Mouse (Mus musculus) heart, embryonic 16.5 days (tissue): ENCODE data around the gene Trappc10. TPM values are rescaled to one million over a fixed set of nuclear protein-coding genes. Genes with fewer than 3 reads are reported as not detected.
A peak's percentile ranks its signal among the peaks of the same experiment; 100 is the strongest.
"Not testable (repeated sequence)": the region's sequence is repeated elsewhere in the genome, so short reads cannot be mapped to it uniquely, and the experiment has no call there.

ENCODE experiments used
- ATAC-seq: fragments of 200-750 bp; cut with Nextera tagmentation; replicated peaks from 2 replicates; pipeline ENCODE4 v1.8.0; 2017; ENCODE audit warnings: moderate number of reproducible peaks; ENCODE audit not compliant: insufficient read depth, low FRiP score; ENCODE audit errors: extremely low read depth
- H3K27ac ChIP-seq: fragments of 300-500 bp; sonication (generic); 2 replicates; pipeline ENCODE4 v1.5.1; 2014; ENCODE audit warnings: mild to moderate bottlenecking, low read length, control low read depth, moderate library complexity
- H3K27me3 ChIP-seq: fragments of 300-500 bp; sonication (generic); 2 replicates; pipeline ENCODE4 v1.6.1; 2014; ENCODE audit warnings: low read length, mixed read lengths; ENCODE audit not compliant: control insufficient read depth, insufficient read depth
- H3K36me3 ChIP-seq: fragments of 300-500 bp; sonication (generic); 2 replicates; pipeline ENCODE4 v1.6.1; 2014; ENCODE audit not compliant: control insufficient read depth, insufficient read depth
- H3K4me1 ChIP-seq: fragments of 300-500 bp; sonication (generic); 2 replicates; pipeline ENCODE4 v1.6.1; 2014; ENCODE audit warnings: low read length, mixed read lengths; ENCODE audit not compliant: control insufficient read depth, insufficient read depth
- H3K4me2 ChIP-seq: fragments of 300-500 bp; sonication (generic); 2 replicates; pipeline ENCODE4 v1.6.1; 2014; ENCODE audit warnings: low read depth, mild to moderate bottlenecking, control low read depth, low read length
- H3K4me3 ChIP-seq: fragments of 300-500 bp; sonication (generic); 2 replicates; pipeline ENCODE4 v1.5.1; 2014; ENCODE audit warnings: mild to moderate bottlenecking, control low read depth, low read length
- H3K9ac ChIP-seq: fragments of 300-500 bp; sonication (generic); 2 replicates; pipeline ENCODE4 v1.6.1; 2014; ENCODE audit warnings: low read length, control low read depth
- H3K9me3 ChIP-seq: fragments of 300-500 bp; sonication (generic); replicated peaks from 2 replicates; pipeline ENCODE4 v1.6.1; 2016; ENCODE audit warnings: low read length; ENCODE audit not compliant: control insufficient read depth
- WGBS: fragments of 180-500 bp; shearing (Covaris S2); extraction: QIAGEN DNeasy Blood & Tissue Kit; methylation state at CpG from one replicate; pipeline ENCODE4 v1.1.7; 2014; 5-methylcytosine and 5-hydroxymethylcytosine counted together
- polyA plus RNA-seq: library from polyadenylated mRNA; unstranded; fragments of >200 nt; fragmentation: Nextera tagmentation; extraction: Ambion mirVana; gene quantifications from 2 replicates; pipeline ENCODE4 v1.2.1, GENCODE M21; 2015

Trappc10 gene
- polyA plus RNA-seq, 1 experiment from 2014 or later, result 7.0 TPM

DNA sequence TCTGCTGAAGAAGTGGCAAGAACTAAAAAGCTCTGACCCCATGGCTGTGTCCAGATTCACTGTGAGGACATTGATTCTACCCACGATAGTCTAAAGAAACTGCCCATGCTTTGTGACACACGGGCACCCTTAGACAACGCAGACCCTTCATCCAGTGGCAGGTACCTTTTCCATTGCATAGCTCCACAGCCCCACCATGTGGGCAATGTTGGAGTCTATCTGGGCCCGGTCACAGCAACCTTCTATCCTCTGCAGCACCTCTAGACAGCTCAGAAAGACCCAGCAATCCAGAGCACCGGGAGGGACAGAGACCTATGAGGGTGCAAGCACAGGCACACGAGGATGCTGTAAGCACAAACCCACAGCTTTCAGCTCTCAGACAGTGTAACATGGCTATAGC, 33.1 kb downstream of the Trappc10 start:
- Histone ChIP-seq H3K4me3 (no peak overlapping the region), H3K4me1 (no peaks in the 10 kb centered on the region), H3K9me3 (no peaks in the 10 kb centered on the region), H3K27me3 (no peaks in the 10 kb centered on the region), H3K4me2 (no peak overlapping the region), H3K27ac (no peak overlapping the region), H3K9ac (no peak overlapping the region), H3K36me3 (peaks cover 34% of the 10 kb centered on the region)
- WGBS, result 68% methylated on average over 6 of the region's 6 CpGs
- no peak for ATAC-seq

- H3K36me3 ChIP-seq, result peaks cover 40% of the 10 kb centered on the region
Observed at GRCm38 (mm10) chr10:78201182-78201581, 43.3 kb downstream of the Trappc10 start.

GRCm38 (mm10) chr10:78192933-78193332, 51.5 kb downstream of the Trappc10 start:
- Histone ChIP-seq H3K4me3 (no peak overlapping the region), H3K36me3 (peaks cover 47% of the 10 kb centered on the region), H3K9me3 (no peaks in the 10 kb centered on the region), H3K9ac (no peak overlapping the region), H3K27me3 (no peaks in the 10 kb centered on the region), H3K27ac (no peak overlapping the region), H3K4me1 (no peaks in the 10 kb centered on the region), H3K4me2 (no peak overlapping the region)
- ATAC-seq, result no peak
- 82% methylated on average over 5 of the region's 5 CpGs for WGBS

More at GRCm38 (mm10) chr10:78201182-78201581, 43.3 kb downstream of the Trappc10 start:
- no peaks in the 10 kb centered on the region for H3K4me1 ChIP-seq
- no peaks in the 10 kb centered on the region for H3K9me3 ChIP-seq
- H3K27me3 ChIP-seq, result no peaks in the 10 kb centered on the region
- H3K4me3 ChIP-seq, result no peak overlapping the region
- H3K4me2 ChIP-seq, result no peak overlapping the region
- 63% methylated on average over 4 of the region's 4 CpGs for WGBS
- H3K27ac ChIP-seq, result no peak overlapping the region
- ATAC-seq, result no peak
- no peak overlapping the region for H3K9ac ChIP-seq

- H3K9me3 ChIP-seq, H3K27me3 ChIP-seq, H3K4me2 ChIP-seq, H3K4me1 ChIP-seq, H3K27ac ChIP-seq, H3K9ac ChIP-seq, H3K4me3 ChIP-seq, ATAC-seq: not testable (repeated sequence)
- peaks cover 30% of the 10 kb centered on the region for H3K36me3 ChIP-seq
- WGBS, result 91% methylated on average over 4 of the region's 4 CpGs
Observed at GRCm38 (mm10) chr10:78186076-78186475, 58.4 kb downstream of the Trappc10 start.

DNA sequence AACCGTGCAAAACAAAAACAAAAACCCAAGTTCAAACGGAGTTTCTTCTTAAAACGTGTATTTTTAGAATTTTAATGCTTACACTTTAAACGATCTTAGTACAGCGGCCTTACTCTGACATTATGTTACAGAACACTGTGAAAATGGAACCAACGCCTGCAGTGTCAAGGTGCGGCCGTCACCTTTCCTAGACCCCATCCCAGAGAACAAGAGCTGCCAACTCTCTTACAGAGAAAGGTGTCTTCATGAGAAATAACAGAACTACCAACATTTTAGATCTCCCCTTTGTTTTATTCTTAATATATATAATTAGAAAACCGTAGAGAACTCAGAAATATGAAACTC, 59.1 kb downstream of the Trappc10 start:
- Histone ChIP-seq H3K27ac (peak overlapping the region; percentile 83), H3K27me3 (no peaks in the 10 kb centered on the region), H3K4me3 (peak overlapping the region; percentile 74), H3K4me2 (peak overlapping the region; percentile 97), H3K36me3 (peaks cover 30% of the 10 kb centered on the region), H3K9ac (peak overlapping the region; percentile 71), H3K9me3 (no peaks in the 10 kb centered on the region), H3K4me1 (peaks cover 10% of the 10 kb centered on the region)
- peak; percentile 49 for ATAC-seq
- 15% methylated on average over 9 of the region's 9 CpGs for WGBS

DNA sequence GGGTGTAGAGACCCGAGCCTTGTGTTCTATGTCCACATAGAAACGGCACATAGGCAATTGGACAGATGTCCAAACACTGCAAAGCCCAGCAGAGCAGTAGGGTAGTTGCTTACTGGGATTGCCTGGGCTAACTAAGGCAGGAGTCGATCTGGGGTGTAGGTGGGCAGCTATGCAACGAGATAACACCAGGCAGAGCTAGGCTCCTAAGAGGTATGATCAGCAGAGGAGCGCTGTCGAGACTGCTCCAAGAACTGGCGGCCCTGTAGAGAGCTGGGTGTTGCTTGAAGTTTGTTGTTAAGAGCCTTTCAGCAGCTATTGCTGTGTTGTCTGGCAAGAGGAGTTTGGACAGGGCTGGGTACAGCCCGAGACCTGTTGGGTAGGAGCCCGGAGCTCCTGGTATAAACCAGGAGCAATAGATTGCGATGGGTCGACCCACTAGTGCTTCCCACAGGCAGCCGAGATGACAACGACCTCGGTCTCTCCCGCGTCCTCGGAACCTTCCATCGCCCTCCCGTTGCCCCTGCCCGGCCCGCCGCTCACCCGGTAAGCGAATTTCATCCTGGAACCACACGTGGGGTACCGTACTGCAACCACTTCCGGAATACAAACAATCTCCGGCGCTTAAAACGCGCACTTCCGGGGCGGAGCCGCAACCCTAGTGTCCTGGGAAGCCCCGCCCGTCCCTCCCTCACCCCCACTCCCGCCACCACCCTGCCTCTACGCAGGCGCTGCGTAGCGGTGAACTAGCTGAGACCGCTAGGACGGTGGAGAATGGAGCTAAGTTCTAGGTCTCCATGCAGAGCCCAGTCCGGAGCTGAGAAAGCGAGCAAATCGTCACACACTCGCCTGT, 59.7 kb downstream of the Trappc10 start, which contains the start of gene Pwp2:
TSS of gene Pwp2 (minus strand) at position 619 of the 850 bp plus-strand sequence.
- H3K36me3 ChIP-seq, result peaks cover 31% of the 10 kb centered on the region
- 1% methylated on average over 47 of the region's 47 CpGs for WGBS
- H3K27ac ChIP-seq, result peak within 1 kb of the TSS; percentile 83
- no peaks in the 10 kb centered on the region for H3K9me3 ChIP-seq
- H3K27me3 ChIP-seq, result no peaks in the 10 kb centered on the region
- peak within 1 kb of the TSS; percentile 74 for H3K4me3 ChIP-seq
- peaks cover 10% of the 10 kb centered on the region for H3K4me1 ChIP-seq
- H3K4me2 ChIP-seq, result peak within 1 kb of the TSS; percentile 97
- ATAC-seq, result peak; percentile 95
- peak within 1 kb of the TSS; percentile 77 for H3K9ac ChIP-seq

GRCm38 (mm10) chr10:78183577-78183976, 60.9 kb downstream of the Trappc10 start:
- H3K4me2 ChIP-seq, result no peak overlapping the region
- H3K4me1 ChIP-seq, result peaks cover 10% of the 10 kb centered on the region
- peaks cover 30% of the 10 kb centered on the region for H3K36me3 ChIP-seq
- no peak overlapping the region for H3K27ac ChIP-seq
- no peak for ATAC-seq
- H3K27me3 ChIP-seq, result no peaks in the 10 kb centered on the region
- 71% methylated on average over 3 of the region's 3 CpGs for WGBS
- no peak overlapping the region for H3K4me3 ChIP-seq
- no peaks in the 10 kb centered on the region for H3K9me3 ChIP-seq
- no peak overlapping the region for H3K9ac ChIP-seq

- WGBS, result 94% methylated on average over 17 of the region's 17 CpGs
- no peaks in the 10 kb centered on the region for H3K27me3 ChIP-seq
- no peaks in the 10 kb centered on the region for H3K9me3 ChIP-seq
- H3K36me3 ChIP-seq, result peaks cover 40% of the 10 kb centered on the region
- H3K9ac ChIP-seq, result no peak overlapping the region
- H3K4me1 ChIP-seq, result peaks cover 10% of the 10 kb centered on the region
- ATAC-seq, result no peak
- no peak overlapping the region for H3K27ac ChIP-seq
- no peak overlapping the region for H3K4me3 ChIP-seq
- no peak overlapping the region for H3K4me2 ChIP-seq
Observed at GRCm38 (mm10) chr10:78182321-78182720, 62.1 kb downstream of the Trappc10 start.

DNA sequence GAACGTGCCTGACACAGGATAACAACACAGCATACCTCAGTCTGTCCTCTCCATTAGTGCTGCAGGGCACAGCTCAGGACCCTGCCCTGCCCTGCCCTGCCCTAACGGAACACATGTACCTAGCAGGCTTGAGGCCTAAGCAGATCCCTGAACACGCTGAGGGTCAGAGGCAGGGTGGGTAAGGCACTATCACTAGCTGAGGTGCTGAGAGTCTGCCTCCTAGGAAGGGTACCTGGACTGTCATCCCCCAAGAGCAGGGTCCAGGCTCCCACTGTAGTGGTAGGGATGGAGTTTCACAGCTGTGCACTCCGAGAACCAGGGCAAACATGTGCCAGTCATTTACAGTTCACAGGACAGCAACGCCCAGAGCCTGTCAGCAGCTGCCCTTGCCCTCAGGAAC, 70.0 kb downstream of the Trappc10 start:
- Histone ChIP-seq H3K27me3 (no peaks in the 10 kb centered on the region), H3K4me1 (peaks cover 6% of the 10 kb centered on the region), H3K4me3 (no peak overlapping the region), H3K4me2 (no peak overlapping the region), H3K36me3 (peaks cover 64% of the 10 kb centered on the region), H3K9me3 (no peaks in the 10 kb centered on the region), H3K27ac (no peak overlapping the region), H3K9ac (no peak overlapping the region)
- WGBS, result 86% methylated on average over 5 of the region's 5 CpGs
- ATAC-seq, result no peak
